In genomic region chr15:3264293-3264692, GRCm38 (mm10) we compare ENCODE assay signal across 19 mouse cellular contexts. TPM values are rescaled to one million over a fixed set of nuclear protein-coding genes. Genes with fewer than 3 reads are reported as not detected.
"Had no signal": no experiment of that assay in that cellular context is flagged by ENCODE, and none has a peak within 500 bp of the region (broad histone marks: within the 10 kb centered on the region; RNA-seq: fewer than 3 reads in every experiment).

No protein-coding gene starts in this region.

- H3K4me3 ChIP-seq: limb, embryonic 12.5 days; liver, embryonic 15.5 days; neural tube, embryonic 13.5 days had no signal

- H3K27me3 ChIP-seq: limb, embryonic 12.5 days; liver, embryonic 15.5 days; neural tube, embryonic 13.5 days had no signal

- H3K9me3 ChIP-seq: limb, embryonic 12.5 days; liver, embryonic 15.5 days; neural tube, embryonic 13.5 days had no signal

- ATAC-seq: intestine, postnatal 0 days; lung, postnatal 0 days; midbrain, embryonic 16.5 days had no signal

- H3K4me1 ChIP-seq: limb, embryonic 12.5 days; neural tube, embryonic 13.5 days had no signal

- H3K4me2 ChIP-seq: limb, embryonic 12.5 days; liver, embryonic 15.5 days; neural tube, embryonic 13.5 days had no signal

- H3K36me3 ChIP-seq: limb, embryonic 12.5 days; liver, embryonic 15.5 days; neural tube, embryonic 13.5 days had no signal

- H3K27ac ChIP-seq: limb, embryonic 12.5 days; liver, embryonic 15.5 days; neural tube, embryonic 13.5 days had no signal

- H3K9ac ChIP-seq: limb, embryonic 12.5 days; liver, embryonic 15.5 days; neural tube, embryonic 13.5 days had no signal

- DNase-seq: kidney, adult 8-10 months; kidney, postnatal 36 days; layer of hippocampus, adult 9-11 months; layer of hippocampus, postnatal 36 days; lung, adult 2 months; lung, postnatal 4 days; retina, postnatal 1 day; right cerebral cortex, postnatal 4 days; spleen, adult 18-20 months had no signal

RNA-seq across cellular contexts. Expression of gene Ccdc152, which starts 39.0 kb away (rescaled TPM):
- total RNA-seq: layer of hippocampus, adult 18-20 months; layer of hippocampus, postnatal 36 days; left cerebral cortex, adult 8-10 months; left cerebral cortex, postnatal 36 days; megakaryocyte-erythroid progenitor cell, adult 5-6 weeks had no signal
- polyA plus RNA-seq: midbrain, embryonic 16.5 days; neural tube, embryonic 13.5 days had no signal
